Mouse (Mus musculus): ENCODE results near the gene Sdhaf4.

Gene Sdhaf4

GRCm38 (mm10) chr1:24005070-24005804 lies at the start of gene Sdhaf4:
Gene Sdhaf4, minus strand, starts transcription at chr1:24005656.
- WGBS = 1% methylated on average over 47 of the region's 47 CpGs

- 82% methylated on average over 6 of the region's 6 CpGs for WGBS
Measured at GRCm38 (mm10) chr1:24046730-24047510, 41.5 kb upstream of the Sdhaf4 start.

GRCm38 (mm10) chr1:24045627-24046026 lies 40.2 kb upstream of the Sdhaf4 start:
- 73% methylated on average over 5 of the region's 5 CpGs for WGBS

- WGBS = 72% methylated on average over 5 of the region's 5 CpGs
Measured at GRCm38 (mm10) chr1:24043007-24043406, 37.6 kb upstream of the Sdhaf4 start.

- 64% methylated on average over 2 of the region's 2 CpGs for WGBS
Measured at GRCm38 (mm10) chr1:24033759-24034423, 28.4 kb upstream of the Sdhaf4 start.

GRCm38 (mm10) chr1:24010821-24011220 lies 5.4 kb upstream of the Sdhaf4 start:
- 68% methylated on average over 6 of the region's 6 CpGs for WGBS

- 90% methylated on average over 6 of the region's 6 CpGs for WGBS
Measured at GRCm38 (mm10) chr1:24010016-24010415, 4.6 kb upstream of the Sdhaf4 start.

- 92% methylated on average over 8 of the region's 8 CpGs for WGBS
Measured at GRCm38 (mm10) chr1:24007621-24008020, 2.2 kb upstream of the Sdhaf4 start.

- 97% methylated on average over 5 of the region's 5 CpGs for WGBS
Measured at GRCm38 (mm10) chr1:23999318-23999717, 6.1 kb downstream of the Sdhaf4 start.

GRCm38 (mm10) chr1:23998866-23999265 lies 6.6 kb downstream of the Sdhaf4 start:
- WGBS = 98% methylated on average over 7 of the region's 7 CpGs

- 92% methylated on average over 7 of the region's 7 CpGs for WGBS
Measured at GRCm38 (mm10) chr1:23998120-23998810, 7.2 kb downstream of the Sdhaf4 start.

- WGBS = 91% methylated on average over 3 of the region's 3 CpGs
Measured at GRCm38 (mm10) chr1:23997493-23997892, 8.0 kb downstream of the Sdhaf4 start.

GRCm38 (mm10) chr1:23995420-23995819 lies 10.0 kb downstream of the Sdhaf4 start:
- 95% methylated on average over 4 of the region's 4 CpGs for WGBS

GRCm38 (mm10) chr1:23983118-23983517 lies 22.3 kb downstream of the Sdhaf4 start:
- WGBS = 81% methylated on average over 3 of the region's 3 CpGs

- 49% methylated on average over 6 of the region's 6 CpGs for WGBS
Measured at GRCm38 (mm10) chr1:23978281-23978680, 27.2 kb downstream of the Sdhaf4 start.

GRCm38 (mm10) chr1:23971159-23971558 lies 34.3 kb downstream of the Sdhaf4 start:
- 90% methylated on average over 4 of the region's 4 CpGs for WGBS

- 88% methylated on average over 9 of the region's 9 CpGs for WGBS
Measured at GRCm38 (mm10) chr1:23968027-23968725, 37.3 kb downstream of the Sdhaf4 start.

- 83% methylated on average over 1 of the region's 1 CpGs for WGBS
Measured at GRCm38 (mm10) chr1:23966226-23966625, 39.2 kb downstream of the Sdhaf4 start.

- 36% methylated on average over 6 of the region's 6 CpGs for WGBS
Measured at GRCm38 (mm10) chr1:23959415-23959732, 46.1 kb downstream of the Sdhaf4 start.

GRCm38 (mm10) chr1:23958668-23959414 lies 46.6 kb downstream of the Sdhaf4 start:
- WGBS = 37% methylated on average over 13 of the region's 13 CpGs

- WGBS = 90% methylated on average over 6 of the region's 6 CpGs
Measured at GRCm38 (mm10) chr1:23958101-23958500, 47.4 kb downstream of the Sdhaf4 start.
